Mouse (Mus musculus): ENCODE measurements around the gene Fgfr4.

Gene Fgfr4

DNA sequence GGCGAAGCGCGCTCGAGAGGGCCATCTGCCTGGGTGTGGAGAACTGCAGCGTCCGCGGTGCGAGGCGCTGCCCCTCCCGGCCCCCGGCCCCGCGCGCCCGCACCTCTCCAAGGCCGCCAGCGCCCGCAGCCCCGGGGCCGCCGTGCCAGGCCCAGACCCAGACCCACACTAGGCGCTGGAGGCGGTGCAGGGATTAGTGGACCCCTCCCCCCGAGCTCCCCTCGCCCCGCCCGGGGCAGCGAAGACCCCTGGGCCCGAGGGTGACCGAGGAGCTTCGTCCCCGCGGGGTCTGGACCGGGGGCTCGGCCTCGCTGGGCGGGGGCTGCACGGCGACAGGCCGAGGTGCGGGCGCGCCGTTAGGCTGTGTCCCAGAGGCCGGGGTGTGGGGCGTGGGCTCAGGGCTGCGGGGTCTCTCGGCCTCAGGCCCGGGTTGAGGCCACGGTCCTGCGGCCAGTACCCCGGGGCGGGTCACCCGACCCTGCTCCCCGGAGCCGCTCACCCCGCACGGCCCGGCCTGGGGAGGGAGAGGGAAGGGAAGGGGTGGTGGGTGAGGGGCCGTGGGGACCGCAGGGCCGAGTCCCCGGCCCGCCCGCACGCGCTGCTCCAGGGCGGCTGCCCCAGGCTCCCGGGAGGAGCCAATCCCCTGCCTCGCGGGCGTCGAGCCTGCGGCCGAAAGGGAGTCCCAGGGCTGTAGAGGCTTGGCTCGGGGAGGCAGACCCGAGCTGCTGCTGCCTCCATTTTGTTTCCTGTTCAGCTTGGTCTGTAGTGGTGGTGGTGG is 57.9 kb downstream of the Fgfr4 start:
- peak in 1 of 2 experiments; percentile 69 for DNase-seq (ENCODE audit: low spot score in 2 of 2)

- DNase-seq (ENCODE audit: low spot score in 2 of 2) = no peak
These were observed 58.5 kb downstream of the Fgfr4 start for GRCm38 (mm10) chr13:55210971-55211220.

GRCm38 (mm10) chr13:55211221-55212010 is 59.0 kb downstream of the Fgfr4 start:
- DNase-seq (ENCODE audit: low spot score in 2 of 2) = peak; percentile 68 to 74

DNA sequence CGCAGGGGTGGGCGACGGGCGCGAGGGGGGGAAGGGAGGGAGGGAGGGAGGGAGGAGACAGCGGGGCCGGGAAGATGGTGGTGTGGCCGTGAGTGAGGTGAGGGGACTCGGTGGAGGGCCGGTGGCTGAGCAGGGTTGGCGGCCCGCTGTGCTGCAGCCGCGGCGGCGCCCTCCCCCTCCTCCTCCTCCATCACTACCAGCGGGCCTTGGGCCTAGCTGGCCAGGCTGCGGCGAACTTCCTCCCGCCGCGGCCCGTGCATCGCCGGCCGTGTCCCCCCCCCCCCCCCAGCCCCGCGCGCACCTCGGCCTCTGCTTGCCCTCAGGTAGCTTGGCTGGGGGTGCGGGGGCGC is 59.5 kb downstream of the Fgfr4 start:
- peak; percentile 28 to 52 for DNase-seq (ENCODE audit: low spot score in 2 of 2)

GRCm38 (mm10) chr13:55212361-55213137 is 60.1 kb downstream of the Fgfr4 start:
- DNase-seq (ENCODE audit: low spot score in 2 of 2) = peak; percentile 67 to 69

DNA sequence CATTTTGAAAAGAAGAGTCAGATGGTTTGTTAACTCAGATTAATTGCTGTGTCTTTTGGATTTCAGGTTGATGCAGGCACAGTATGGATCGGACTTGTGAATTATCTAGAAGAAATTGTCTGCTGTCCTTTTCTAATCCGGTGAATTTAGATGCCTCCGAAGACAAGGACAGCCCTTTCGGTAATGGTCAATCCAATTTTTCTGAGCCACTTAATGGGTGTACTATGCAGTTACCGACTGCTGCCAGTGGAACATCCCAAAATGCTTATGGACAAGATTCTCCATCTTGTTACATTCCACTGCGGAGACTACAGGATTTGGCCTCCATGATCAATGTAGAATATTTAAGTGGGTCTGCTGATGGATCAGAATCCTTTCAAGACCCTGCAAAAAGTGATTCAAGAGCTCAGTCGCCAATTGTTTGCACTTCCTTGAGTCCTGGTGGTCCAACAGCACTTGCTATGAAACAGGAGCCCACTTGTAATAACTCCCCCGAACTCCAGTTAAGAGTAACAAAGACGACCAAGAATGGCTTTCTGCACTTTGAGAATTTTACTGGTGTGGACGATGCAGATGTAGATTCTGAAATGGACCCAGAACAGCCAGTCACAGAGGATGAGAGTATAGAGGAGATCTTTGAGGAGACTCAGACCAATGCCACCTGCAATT is 60.8 kb downstream of the Fgfr4 start:
- DNase-seq (ENCODE audit: low spot score in 2 of 2) = no peak

Measured in frontal cortex, postnatal 36 days (tissue).